Mouse (Mus musculus) adipocyte (in vitro differentiated cells): ENCODE results near the gene Gm5426.
"Not testable (repeated sequence)": the region's sequence is repeated elsewhere in the genome, so short reads cannot be mapped to it uniquely, and the experiment has no call there.

Experiments used
- DNase-seq: peaks from one replicate; pipeline ENCODE4 v3.0.0-alpha.2; 2016; ENCODE audit warnings: low spot score

The Gm5426 gene

DNA sequence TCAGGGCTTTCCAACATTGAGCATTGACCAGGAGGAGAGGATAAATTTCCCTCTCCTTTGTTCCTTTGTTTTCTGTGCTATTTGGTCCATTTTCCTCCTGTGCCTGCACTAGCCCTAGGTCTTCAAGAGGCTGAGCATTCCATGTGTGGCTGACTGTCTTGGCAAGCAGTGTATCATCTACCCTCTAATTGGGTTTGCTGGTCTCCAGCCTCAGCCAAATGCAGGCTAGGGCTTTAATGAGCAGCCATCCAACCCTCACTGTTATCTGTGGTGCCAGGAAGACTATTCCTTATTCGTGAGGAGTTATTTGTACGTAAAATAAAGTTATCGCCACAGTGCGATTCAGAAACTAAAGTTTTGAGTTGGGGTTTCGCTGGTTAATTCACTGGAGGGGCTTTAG, 2.2 kb downstream of the Gm5426 start:
- DNase-seq = no peak

DNA sequence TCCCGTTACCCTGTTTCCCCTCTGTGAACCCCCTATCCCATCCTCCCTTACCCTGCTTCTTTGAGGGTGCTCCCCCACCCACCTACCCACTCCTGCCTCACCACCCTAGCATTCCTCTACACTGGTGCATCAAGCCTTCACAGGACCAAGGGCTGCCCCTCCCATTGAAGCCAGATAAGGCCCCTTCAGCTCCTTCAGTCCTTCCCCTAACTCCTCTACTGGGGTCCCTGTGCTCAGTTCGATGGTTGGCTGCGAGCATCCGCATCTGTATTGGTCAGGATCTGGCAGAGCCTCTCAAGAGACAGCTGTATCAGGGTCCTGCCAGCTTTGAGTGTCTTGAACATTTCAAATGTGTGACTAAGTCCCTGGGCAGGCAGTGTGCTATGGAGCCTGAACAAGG, 2.9 kb downstream of the Gm5426 start:
- not testable (repeated sequence) for DNase-seq

DNA sequence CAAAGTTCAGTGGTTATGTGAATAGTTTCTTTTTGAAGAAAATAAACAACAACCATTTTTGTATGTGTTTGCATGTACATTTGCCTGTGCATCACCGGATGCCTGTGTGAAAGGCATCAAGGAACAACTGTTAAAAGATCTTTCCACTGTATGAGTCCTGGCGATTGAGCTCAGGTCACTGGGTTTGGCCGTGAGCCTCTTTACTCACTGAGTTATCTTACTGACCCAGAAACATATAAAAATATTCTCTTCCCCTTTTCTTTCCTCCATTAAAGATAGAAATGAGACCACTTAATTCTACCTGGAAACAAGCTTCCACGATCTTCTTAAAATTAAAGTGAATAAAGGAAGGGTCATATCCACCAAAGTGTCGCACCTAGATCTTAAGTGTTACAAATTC, 10.2 kb downstream of the Gm5426 start:
- DNase-seq = no peak

DNA sequence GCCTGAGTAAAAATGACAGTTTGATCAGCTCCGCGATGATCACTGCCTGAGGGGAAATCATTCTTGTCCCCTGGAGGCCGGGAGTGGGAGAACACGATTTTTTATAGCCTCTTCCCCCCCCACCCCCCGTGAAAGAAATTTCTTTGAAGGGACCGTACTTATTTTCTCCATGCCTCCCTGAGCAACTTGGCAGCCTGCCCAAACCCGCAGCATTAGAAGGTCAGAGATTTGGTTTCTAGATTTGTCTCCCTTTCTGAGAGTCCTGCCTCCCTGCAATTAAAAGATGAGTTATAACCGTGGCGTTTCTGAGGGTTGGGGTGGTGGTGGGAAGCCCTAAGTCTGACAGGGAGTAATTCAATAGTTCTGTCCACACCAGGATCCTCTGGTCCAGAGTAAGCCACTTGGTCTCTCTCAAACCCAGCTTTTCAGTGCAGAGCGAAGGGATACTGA, 11.9 kb downstream of the Gm5426 start:
- peak; percentile 65 for DNase-seq

DNA sequence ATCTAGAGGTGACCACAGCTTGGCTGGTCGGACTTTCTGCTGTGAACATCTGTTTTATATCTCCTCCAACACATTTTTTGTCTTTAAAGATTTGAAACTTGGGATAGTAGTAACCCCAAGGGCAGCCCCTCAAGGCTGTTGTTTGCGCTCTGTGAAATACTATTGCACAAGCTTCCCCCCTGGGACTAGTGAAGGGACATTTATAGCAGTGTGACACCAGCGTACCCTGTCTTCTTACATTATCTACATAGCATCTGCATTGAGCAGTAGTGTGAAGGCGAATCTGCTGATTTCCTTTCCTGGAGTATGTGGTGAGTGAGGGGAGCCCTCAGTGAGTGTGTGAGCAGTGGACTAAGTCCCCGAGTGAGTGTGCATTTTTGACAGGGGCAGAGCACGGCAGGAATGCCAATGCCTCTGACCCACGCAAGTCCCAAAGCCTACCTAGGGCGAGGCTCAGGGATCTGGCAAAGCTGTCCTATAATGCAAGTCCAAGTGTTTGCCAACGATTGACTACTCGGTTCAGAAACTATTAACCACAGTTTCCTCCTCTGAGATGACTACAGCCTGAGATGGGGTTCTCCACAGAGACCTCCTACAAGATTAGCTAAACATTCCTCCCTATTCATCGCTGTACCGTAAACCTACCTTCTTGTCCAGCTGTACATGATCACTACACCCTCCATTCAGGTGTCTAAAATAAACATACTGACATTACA, 14.2 kb downstream of the Gm5426 start:
- no peak for DNase-seq

DNA sequence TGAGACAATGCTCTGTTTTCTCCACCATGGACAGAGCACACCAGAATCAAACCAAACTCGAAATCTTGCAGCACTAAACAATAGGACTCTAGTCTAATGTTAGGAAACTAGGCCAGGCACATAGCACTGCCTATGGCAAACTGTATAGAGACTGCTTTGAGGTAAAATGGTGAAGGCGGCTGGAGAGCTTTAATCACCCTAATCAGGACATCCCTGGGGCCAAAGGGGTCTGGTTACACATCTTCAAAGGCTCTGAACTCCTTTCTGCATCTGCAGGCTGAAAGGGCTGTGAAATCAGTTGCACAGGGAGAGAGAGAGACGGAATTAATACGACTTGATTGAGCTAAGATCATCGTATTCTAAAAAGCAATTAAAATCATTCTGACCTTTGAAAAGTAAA, 16.9 kb downstream of the Gm5426 start:
- no peak for DNase-seq

DNA sequence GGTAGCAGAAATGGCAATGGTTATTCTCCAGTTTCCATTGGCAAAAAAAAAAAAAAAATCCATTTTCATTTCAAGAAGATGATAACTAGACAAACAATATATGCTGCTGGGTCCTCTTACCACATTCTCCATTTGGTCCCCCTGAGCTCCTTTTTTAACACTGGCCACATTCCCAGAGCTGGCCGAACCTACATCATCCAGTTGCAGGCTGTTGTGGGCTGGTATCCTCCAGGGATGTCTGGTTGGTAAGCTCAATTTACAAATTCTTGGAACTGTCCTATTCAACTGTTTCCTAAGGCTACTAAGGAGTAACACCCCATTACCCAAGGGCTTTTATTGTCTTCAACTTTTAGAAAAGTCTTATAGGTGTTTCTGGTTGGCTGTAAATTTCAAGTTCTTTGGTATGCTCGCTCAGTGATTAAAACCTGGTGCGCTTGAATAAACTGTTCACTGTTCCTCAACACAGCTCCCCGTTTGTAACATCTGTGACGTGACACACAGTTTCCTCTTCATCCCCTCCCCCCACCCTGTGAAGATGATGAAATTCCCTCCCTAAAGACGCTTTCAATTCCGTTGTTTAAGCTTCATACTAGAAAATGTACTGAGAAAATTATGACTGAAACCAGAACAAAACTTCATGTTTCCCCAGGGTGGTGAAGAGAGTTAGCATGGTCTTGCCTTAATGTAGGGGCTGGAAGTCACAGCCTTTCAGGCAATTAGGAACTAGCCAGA, 26.7 kb downstream of the Gm5426 start:
- peak; percentile 86 for DNase-seq

DNA sequence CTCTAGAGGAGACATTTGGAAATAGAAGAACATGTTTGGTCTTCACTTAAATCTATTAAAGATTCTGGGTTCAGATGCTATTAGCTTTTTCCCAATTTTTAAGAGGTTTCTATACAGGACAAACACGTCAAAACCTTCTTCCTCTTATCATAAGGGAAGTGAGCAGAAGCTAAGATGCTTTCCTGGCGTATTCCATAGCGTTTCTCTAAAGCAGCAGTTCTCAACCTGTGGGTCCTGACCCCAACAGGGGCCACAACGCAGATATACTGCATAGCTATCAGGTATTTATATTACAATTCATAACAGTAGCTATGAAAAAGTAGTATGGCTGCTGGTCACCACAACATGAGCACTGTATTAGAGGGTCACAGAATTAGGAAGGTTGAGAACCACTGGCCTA, 27.4 kb downstream of the Gm5426 start:
- DNase-seq = no peak

DNA sequence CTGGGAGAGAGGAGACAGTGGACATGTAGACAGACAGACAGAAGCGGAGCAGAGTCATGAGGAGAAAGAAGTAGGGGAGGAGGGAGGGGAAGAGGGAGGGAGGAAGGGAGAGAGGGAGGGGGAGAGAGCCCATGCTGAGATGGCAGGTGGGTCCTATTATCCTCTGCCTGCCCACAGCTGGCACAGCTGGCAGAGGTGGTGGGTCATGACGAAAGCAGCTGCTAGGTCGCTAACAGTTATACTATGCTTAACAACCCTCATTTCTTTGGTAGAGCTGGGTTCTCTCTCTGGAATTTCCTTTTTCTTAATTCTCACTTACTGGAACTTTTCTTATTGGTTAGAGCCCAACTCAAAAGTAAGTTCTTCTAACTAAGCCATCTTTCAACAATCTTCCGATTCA, 28.9 kb downstream of the Gm5426 start:
- DNase-seq = no peak

DNA sequence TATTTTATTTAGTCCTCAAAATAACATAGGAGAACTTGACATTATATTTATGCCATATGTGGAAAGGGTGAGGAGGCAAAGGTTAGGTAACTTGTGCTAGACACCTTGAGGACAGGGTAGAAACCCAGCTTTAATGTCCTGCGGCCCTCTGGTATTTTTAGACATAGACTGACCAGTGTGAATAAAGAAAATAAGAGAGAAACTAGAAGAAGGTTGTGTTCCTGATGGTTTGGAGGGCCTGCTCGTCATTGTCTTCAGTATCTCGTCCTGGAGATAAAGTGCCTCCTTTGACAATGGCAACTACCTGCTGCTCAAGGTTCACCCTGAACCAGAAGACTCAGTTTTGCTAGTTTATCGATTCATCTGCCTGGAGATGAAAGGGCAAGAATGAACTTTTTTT, 32.6 kb downstream of the Gm5426 start:
- DNase-seq = no peak

DNA sequence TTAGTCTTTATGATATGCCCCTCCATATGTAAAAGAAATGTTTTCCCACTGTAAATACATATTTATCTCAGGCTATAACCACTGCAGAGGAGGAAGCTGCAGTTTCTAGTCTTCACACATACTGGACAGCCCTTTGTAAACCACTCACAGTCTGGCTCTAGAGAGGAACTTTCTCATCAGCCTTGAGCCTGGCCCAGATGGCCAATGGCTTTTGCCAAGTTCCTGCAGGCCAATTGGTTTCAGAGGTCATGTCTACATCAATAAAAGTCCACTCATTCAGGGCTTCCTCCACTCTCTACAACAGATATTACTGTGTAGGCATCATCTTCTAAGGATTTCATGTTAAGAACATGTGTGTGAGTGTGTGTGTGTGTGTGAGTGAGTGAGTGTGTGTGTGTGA, 35.1 kb downstream of the Gm5426 start:
- DNase-seq = peak; percentile 84

DNA sequence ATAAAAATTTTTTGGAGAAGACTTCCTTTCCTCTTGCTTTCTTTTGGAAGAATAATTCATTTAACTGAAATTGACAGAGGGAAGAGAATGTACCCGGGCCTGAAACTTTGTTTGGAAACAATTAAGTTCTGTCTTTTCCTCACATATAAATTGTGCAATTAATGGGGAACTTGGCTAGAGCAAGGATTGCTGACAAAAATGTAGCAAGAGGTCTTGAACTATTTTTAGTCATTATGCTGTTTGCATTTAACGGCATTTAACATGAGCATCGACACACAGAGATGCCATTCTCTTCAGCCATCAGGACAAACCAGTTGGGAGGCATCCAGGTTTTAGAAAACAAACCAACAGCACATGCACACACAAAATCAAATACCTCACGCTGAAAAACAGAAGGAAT, 36.6 kb downstream of the Gm5426 start:
- peak; percentile 76 for DNase-seq

DNA sequence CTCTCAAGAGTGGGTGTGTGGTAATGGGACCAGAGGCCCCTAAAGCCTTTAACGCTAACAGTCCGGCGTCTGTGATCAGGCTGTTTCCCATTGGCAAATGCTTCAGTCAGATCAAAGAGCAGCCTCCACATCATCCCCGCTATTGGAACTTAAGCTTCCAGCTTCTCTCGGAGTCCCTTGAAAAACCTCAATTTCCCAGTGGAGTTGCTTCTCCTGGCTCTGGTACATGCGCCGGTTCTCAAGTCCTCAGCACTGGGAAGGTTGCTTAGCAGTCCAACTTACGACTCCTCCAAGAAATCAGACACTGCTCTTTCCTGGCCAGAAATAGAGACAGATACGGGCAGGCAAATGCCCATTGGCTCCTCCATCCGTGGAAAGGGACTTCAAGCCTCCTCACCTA, 37.4 kb downstream of the Gm5426 start:
- DNase-seq = peak; percentile 28

DNA sequence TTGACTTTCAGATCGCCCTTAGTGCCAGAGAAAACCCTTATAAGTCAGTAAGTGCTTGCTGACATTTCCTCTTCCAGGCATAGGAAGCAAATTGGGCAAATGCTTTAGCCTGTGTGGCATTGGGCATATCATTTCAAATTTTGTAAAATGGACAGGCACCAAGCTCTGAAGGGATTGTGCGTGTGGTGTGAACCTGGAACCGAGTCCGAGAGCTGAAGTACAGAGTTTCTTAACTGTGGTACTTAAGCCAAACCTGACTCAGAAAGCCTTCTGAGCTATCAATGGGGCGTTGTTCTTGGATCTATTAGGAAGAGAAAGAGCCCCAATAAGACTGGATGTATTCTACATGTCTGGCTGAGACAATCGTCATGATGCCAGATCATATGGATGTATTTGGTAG, 40.5 kb downstream of the Gm5426 start:
- no peak for DNase-seq

DNA sequence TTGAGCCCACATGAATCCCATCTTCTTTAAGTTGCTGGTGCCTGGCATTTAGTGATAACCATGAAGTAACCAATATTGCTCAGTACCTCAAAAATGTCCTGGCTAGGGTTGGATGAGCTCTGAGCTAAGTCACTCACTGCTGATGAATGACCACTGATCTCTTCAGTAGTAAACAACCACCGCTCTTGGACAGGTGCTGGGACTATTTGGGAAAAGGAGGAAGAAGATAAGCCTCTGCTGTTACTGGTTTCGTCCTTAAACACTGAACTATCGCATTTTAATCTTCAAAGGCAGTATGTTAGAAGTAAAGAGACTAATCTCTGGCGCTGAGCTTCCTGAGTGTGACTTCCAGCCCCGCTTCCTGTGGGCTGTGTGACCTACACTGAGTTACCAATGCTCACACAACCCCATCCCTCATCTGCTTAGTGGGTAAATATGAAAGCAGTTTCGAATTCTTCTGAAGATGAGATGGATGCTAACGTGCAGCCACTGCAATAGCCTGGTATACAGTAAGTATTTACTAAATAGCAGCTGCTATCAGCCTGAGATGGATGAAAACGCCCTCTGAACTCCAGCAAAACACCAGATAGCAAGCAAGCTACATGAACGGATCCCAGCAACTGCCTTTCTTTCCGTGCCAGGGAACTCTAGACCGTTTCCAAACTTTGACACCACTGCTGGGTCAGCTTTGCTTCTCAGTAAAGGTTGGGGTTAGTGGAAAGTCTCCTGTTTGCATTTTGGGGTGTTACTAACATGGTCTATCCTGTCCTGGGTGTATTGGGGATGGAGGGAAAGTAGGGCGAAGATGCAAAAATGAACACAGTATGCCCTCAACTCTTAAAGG, 44.4 kb downstream of the Gm5426 start:
- DNase-seq = no peak

DNA sequence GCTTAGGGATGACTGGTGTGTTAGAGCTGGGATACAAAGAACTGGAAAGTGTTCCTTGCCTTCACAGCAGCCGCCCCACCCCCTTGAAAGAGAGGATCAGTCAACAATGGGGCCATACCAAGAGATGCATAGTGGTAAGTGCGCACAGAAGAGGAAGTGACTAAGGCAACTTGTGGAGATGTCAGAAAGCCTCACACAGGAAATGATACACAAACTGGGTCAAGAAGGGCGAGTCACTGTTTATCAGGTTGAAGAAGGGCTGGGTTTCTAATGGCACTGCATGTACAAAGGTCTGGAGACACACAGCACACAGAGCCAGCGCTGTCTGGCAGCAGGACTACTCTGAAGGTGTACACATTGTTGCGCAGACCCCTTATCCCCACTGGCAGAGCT, 45.0 kb downstream of the Gm5426 start:
- no peak for DNase-seq

DNA sequence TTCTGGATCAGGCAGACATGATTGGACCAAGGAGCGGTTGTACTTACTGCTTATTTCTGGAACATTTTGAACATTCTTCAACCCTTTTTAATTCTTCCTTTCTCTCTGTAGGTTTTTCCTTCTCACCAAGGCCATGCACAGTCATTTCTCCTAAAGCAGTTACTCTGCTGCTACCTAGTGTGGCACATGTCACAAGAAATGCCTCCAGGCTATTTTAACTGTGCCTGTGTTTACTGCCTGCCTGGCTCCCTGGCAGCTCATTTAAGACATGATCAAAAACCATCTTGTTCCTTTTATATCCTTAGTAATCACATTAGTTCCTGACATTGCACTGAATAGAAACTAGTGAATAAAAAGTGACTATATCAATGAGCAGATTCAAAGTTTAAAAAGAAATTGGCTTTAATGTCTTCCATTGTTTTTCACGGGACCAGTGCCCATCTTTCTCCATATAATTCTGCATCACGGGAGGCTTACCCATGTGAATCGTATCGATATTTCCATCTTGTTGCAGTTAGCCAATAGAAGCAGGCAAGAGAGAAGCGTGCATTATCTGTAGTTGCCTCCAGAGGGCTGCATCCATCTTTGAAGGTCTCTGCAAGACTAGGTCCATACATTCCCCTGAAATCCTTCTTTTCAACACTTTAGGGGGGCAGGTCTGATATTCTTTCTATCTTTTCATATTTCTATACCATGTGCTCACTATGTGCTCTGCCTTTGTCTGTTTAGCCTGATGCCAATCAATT, 45.7 kb downstream of the Gm5426 start:
- DNase-seq = peak; percentile 27

DNA sequence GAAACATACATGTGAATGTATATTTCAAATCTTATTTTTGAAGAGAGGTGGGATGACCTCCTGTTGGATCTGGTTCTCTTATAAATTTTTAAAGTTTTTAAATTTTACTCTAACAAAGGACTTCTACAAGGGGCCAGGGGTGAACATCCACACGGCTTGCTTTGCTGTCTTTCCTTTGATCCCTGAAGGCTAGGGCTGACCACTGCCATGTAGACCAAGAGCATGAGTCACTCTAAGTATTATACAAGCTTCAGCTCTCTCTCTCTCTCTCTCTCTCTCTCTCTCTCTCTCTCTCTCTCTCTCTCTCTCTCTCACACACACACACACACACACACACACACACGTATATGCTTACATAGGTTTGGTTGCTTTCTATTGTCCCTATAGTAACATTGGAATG, 48.6 kb downstream of the Gm5426 start:
- DNase-seq = no peak

DNA sequence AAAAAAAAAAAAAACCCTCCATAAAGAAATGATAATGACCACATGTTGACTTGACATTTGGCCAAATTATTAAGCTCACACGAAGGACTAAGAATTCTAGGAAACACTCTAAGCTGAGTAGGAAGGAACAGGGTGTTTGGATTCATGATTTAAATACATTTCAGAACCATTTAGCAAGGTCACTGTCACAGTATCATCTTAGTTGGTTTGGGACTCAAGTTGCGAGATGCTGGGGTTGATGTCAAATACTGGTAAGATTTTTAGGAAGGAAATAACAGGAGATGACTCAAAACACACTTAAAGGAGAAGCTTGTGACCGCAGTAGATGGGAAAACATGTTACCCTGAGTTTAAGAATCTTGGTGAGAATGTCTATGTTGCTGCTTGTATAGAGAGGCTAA, 49.2 kb downstream of the Gm5426 start:
- no peak for DNase-seq
